Mouse (Mus musculus) MEL (cell line): ENCODE data around the gene Ccdc9b. TPM values are rescaled to one million over a fixed set of nuclear protein-coding genes. Genes with fewer than 3 reads are reported as not detected.

Source experiments
- DNase-seq: peaks from one replicate; pipeline ENCODE4 v3.0.0; 2011; ENCODE audit warnings: low read depth, low spot score
- H3K27ac ChIP-seq: 2 replicates; pipeline ENCODE4 v1.5.1; 2012; ENCODE audit warnings: low read depth, mild to moderate bottlenecking, control low read depth, low read length, moderate library complexity; ENCODE audit not compliant: control insufficient read depth
- H3K27me3 ChIP-seq, 2 experiments: fragments of 150-350 bp in 1 of 2; sonication (generic) in 1 of 2; 2 replicates each; pipeline ENCODE4 v1.6.1; 2012; ENCODE audit warnings: low read length in 2 of 2, mild to moderate bottlenecking in 2 of 2, improper control_type of control experiment in 1 of 2, moderate library complexity in 1 of 2; ENCODE audit not compliant: insufficient read depth in 2 of 2, control insufficient read depth in 1 of 2
- H3K36me3 ChIP-seq, 2 experiments: 2 replicates each; pipeline ENCODE4 v1.6.1; 2012 to 2014; ENCODE audit warnings: low read length in 2 of 2, improper control_type of control experiment in 1 of 2, inconsistent platforms in 1 of 2, mild to moderate bottlenecking in 1 of 2; ENCODE audit not compliant: insufficient read depth in 2 of 2, control insufficient read depth in 1 of 2
- H3K4me1 ChIP-seq, 2 experiments: fragments of 150-350 bp in 1 of 2; sonication (generic) in 1 of 2; 2 replicates each; pipeline ENCODE4 v1.6.1; 2012; ENCODE audit warnings: low read length in 2 of 2, improper control_type of control experiment in 1 of 2, mild to moderate bottlenecking in 1 of 2; ENCODE audit not compliant: insufficient read depth in 2 of 2, control insufficient read depth in 1 of 2
- H3K4me3 ChIP-seq, 2 experiments: fragments of 150-350 bp in 1 of 2; sonication (generic) in 1 of 2; 2 replicates each; pipeline ENCODE4 v1.5.1; 2012; ENCODE audit warnings: low read depth in 2 of 2, low read length in 2 of 2, mild to moderate bottlenecking in 2 of 2, moderate library complexity in 2 of 2, control low read depth in 1 of 2, improper control_type of control experiment in 1 of 2; ENCODE audit not compliant: control insufficient read depth in 1 of 2, insufficient read depth in 1 of 2
- H3K79me2 ChIP-seq: 2 replicates; pipeline ENCODE4 v1.6.1; 2012; ENCODE audit warnings: mild to moderate bottlenecking, low read length, moderate library complexity; ENCODE audit not compliant: control insufficient read depth, poor library complexity, insufficient read depth
- H3K9ac ChIP-seq: 2 replicates; pipeline ENCODE4 v1.6.1; 2012; ENCODE audit warnings: low read depth, mild to moderate bottlenecking, control low read depth, low read length, moderate library complexity; ENCODE audit not compliant: control insufficient read depth, poor library complexity, severe bottlenecking
- H3K9me3 ChIP-seq: fragments of 150-350 bp; sonication (generic); replicated peaks from 2 replicates; pipeline ENCODE4 v1.6.1; 2012; ENCODE audit warnings: mild to moderate bottlenecking, low read length, improper control_type of control experiment, moderate library complexity; ENCODE audit not compliant: insufficient read depth
- BHLHE40 ChIP-seq: IDR thresholded peaks from 2 replicates; pipeline ENCODE4 v1.6.1; 2012; ENCODE audit warnings: low read depth, mild to moderate bottlenecking, inconsistent platforms, low read length, improper control_type of control experiment, borderline replicate concordance
- CHD1 ChIP-seq: IDR thresholded peaks from 2 replicates; pipeline ENCODE4 v1.6.1; 2012; ENCODE audit warnings: low read depth, mild to moderate bottlenecking, inconsistent platforms, low read length, improper control_type of control experiment
- CTCF ChIP-seq, 3 experiments: IDR thresholded peaks in 2 of 3; conservative IDR thresholded peaks in 1 of 3; 2 replicates each; pipeline ENCODE4 v1.5.1; 2011 to 2012; ENCODE audit warnings: low read length in 3 of 3, low read depth in 2 of 3, mild to moderate bottlenecking in 2 of 3, improper control_type of control experiment in 1 of 3, inconsistent platforms in 1 of 3, mixed read lengths in 1 of 3, moderate library complexity in 1 of 3; ENCODE audit not compliant: control insufficient read depth in 1 of 3, insufficient read depth in 1 of 3, poor library complexity in 1 of 3, severe bottlenecking in 1 of 3
- E2F4 ChIP-seq: IDR thresholded peaks from 2 replicates; pipeline ENCODE4 v1.6.1; 2011; ENCODE audit warnings: low read depth, low read length, improper control_type of control experiment, borderline replicate concordance
- EP300 ChIP-seq, 2 experiments: IDR thresholded peaks; 2 replicates each; pipeline ENCODE4 v1.6.1; 2011; ENCODE audit warnings: improper control_type of control experiment in 2 of 2, low read length in 2 of 2, low read depth in 1 of 2, mild to moderate bottlenecking in 1 of 2
- ETS1 ChIP-seq: IDR thresholded peaks from 2 replicates; pipeline ENCODE4 v1.6.1; 2012; ENCODE audit warnings: low read depth, mild to moderate bottlenecking, inconsistent platforms, low read length, improper control_type of control experiment, moderate library complexity
- GABPA ChIP-seq: IDR thresholded peaks from 2 replicates; pipeline ENCODE4 v1.6.1; 2012; ENCODE audit warnings: low read depth, mild to moderate bottlenecking, inconsistent platforms, low read length, improper control_type of control experiment, moderate library complexity
- HCFC1 ChIP-seq: IDR thresholded peaks from 2 replicates; pipeline ENCODE4 v1.6.1; 2012; ENCODE audit warnings: low read depth, mild to moderate bottlenecking, inconsistent platforms, low read length, improper control_type of control experiment, moderate library complexity
- KAT2A ChIP-seq: conservative IDR thresholded peaks from 2 replicates; pipeline ENCODE4 v1.6.1; 2012; ENCODE audit warnings: low read depth, low read length, improper control_type of control experiment, inconsistent platforms
- MAFK ChIP-seq: IDR thresholded peaks from 2 replicates; pipeline ENCODE4 v1.6.1; 2011; ENCODE audit warnings: low read depth, mild to moderate bottlenecking, low read length, improper control_type of control experiment, borderline replicate concordance
- MAX ChIP-seq: IDR thresholded peaks from 2 replicates; pipeline ENCODE4 v1.6.1; 2011; ENCODE audit warnings: low read length, improper control_type of control experiment
- MXI1 ChIP-seq: IDR thresholded peaks from 2 replicates; pipeline ENCODE4 v1.6.1; 2011; ENCODE audit warnings: mild to moderate bottlenecking, low read depth, low read length, improper control_type of control experiment
- MYB ChIP-seq: IDR thresholded peaks from 2 replicates; pipeline ENCODE4 v1.6.1; 2011; ENCODE audit warnings: mild to moderate bottlenecking, low read depth, low read length, improper control_type of control experiment
- NELFE ChIP-seq: IDR thresholded peaks from 2 replicates; pipeline ENCODE4 v1.6.1; 2011; ENCODE audit warnings: low read depth, low read length, improper control_type of control experiment
- NRF1 ChIP-seq: IDR thresholded peaks from 2 replicates; pipeline ENCODE4 v1.6.1; 2014; ENCODE audit warnings: low read depth, mild to moderate bottlenecking, inconsistent platforms, low read length, improper control_type of control experiment, moderate library complexity; ENCODE audit not compliant: poor library complexity, insufficient read depth, severe bottlenecking
- POLR2A ChIP-seq, 2 experiments: IDR thresholded peaks; 2 replicates each; pipeline ENCODE4 v1.6.1; 2011 to 2012; ENCODE audit warnings: low read length in 2 of 2, mild to moderate bottlenecking in 2 of 2, control low read depth in 1 of 2, improper control_type of control experiment in 1 of 2, low read depth in 1 of 2, moderate library complexity in 1 of 2; ENCODE audit not compliant: control insufficient read depth in 1 of 2, insufficient read depth in 1 of 2, poor library complexity in 1 of 2
- POLR2AphosphoS2 ChIP-seq: IDR thresholded peaks from 2 replicates; pipeline ENCODE4 v1.6.1; 2011; ENCODE audit warnings: low read length, improper control_type of control experiment
- POLR2AphosphoS5 ChIP-seq: IDR thresholded peaks from 2 replicates; pipeline ENCODE4 v1.6.1; 2012; ENCODE audit warnings: low read depth, borderline replicate concordance, mild to moderate bottlenecking, inconsistent platforms, low read length, moderate library complexity, mixed read lengths
- RAD21 ChIP-seq: IDR thresholded peaks from 2 replicates; pipeline ENCODE4 v1.6.1; 2011; ENCODE audit warnings: mild to moderate bottlenecking, low read depth, low read length, improper control_type of control experiment
- SIN3A ChIP-seq: IDR thresholded peaks from 2 replicates; pipeline ENCODE4 v1.6.1; 2012; ENCODE audit warnings: low read length, improper control_type of control experiment, inconsistent platforms
- SMC3 ChIP-seq: IDR thresholded peaks from 2 replicates; pipeline ENCODE4 v1.6.1; 2011; ENCODE audit warnings: low read depth, low read length, improper control_type of control experiment
- TAL1 ChIP-seq: IDR thresholded peaks from 2 replicates; pipeline ENCODE4 v1.6.1; 2012; ENCODE audit warnings: mild to moderate bottlenecking, inconsistent platforms, low read length, moderate library complexity, mixed read lengths
- TBP ChIP-seq: IDR thresholded peaks from 2 replicates; pipeline ENCODE4 v1.8.0; 2011; ENCODE audit warnings: low read depth, low read length, improper control_type of control experiment
- TCF12 ChIP-seq: IDR thresholded peaks from 2 replicates; pipeline ENCODE4 v1.6.1; 2014; ENCODE audit warnings: low read depth, mild to moderate bottlenecking, inconsistent platforms, low read length, improper control_type of control experiment, moderate library complexity
- USF1 ChIP-seq: IDR thresholded peaks from 2 replicates; pipeline ENCODE4 v1.6.1; 2014; ENCODE audit warnings: low read depth, mild to moderate bottlenecking, inconsistent platforms, low read length, improper control_type of control experiment, moderate library complexity
- USF2 ChIP-seq, 2 experiments: IDR thresholded peaks; 2 replicates each; pipeline ENCODE4 v1.6.1; 2011 to 2012; ENCODE audit warnings: improper control_type of control experiment in 2 of 2, low read length in 2 of 2, borderline replicate concordance in 1 of 2, inconsistent platforms in 1 of 2, low read depth in 1 of 2, mild to moderate bottlenecking in 1 of 2; ENCODE audit not compliant: insufficient read depth in 1 of 2
- ZMIZ1 ChIP-seq: IDR thresholded peaks from 2 replicates; pipeline ENCODE4 v1.6.1; 2012; ENCODE audit warnings: low read depth, mild to moderate bottlenecking, inconsistent platforms, low read length, improper control_type of control experiment, moderate library complexity
- polyA plus RNA-seq, 2 experiments: library from polyadenylated mRNA; stranded (reverse) in 1 of 2; unstranded in 1 of 2; fragments of >175 nt in 1 of 2; fragments of >200 nt in 1 of 2; gene quantifications; 2 replicates each; pipeline versions ENCODE4 v1.2.1 to v1.2.4; 2012; ENCODE audit warnings: low replicate concordance in 2 of 2, low read depth in 1 of 2; ENCODE audit not compliant: insufficient read length in 2 of 2, insufficient read depth in 1 of 2, missing spikeins in 1 of 2
- total RNA-seq: library from RNA; depleted of rRNA; stranded (reverse); fragments of 300-350 nt; gene quantifications from 2 replicates; pipeline ENCODE4 v1.2.3, GENCODE M21; 2012

Gene Ccdc9b
- total and polyA plus RNA-seq, 3 experiments = 1.7 to 2.4 TPM; not detected in 1

DNA sequence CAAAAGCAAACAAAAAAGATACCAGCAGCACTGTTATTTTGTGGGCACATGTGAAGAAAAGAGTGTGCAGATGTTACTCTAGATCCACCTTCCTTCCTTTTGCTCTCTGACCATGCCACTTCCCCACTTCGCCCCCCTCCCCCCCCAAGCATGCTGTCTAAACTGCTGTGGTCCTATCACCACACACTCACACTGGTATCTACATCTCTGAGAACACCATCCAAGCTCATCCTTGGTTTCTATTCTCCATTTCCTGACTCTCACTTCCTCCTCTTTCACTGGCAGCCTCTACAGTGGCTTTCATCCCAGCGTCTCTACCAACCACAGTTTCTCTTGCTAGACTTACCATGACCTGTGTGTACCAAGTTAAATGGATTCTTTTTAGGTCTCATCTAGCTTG, 42.0 kb upstream of the Ccdc9b start (continued):
- TF ChIP-seq MYB (no peak), TAL1 (no peak), CHD1 (peak; percentile 82; the same call in 1 of the 2 replicates), HCFC1 (peak; percentile 31; the same call in 1 of the 2 replicates), SMC3 (no peak), RAD21 (no peak), SIN3A (no peak; the same call in 1 of the 2 replicates), E2F4 (no peak), MXI1 (peak; percentile 21; the same call in 1 of the 2 replicates), USF2 (IDR thresholded peaks at IDR 0.05; ENCODE audit: borderline replicate concordance in 1 of 2, insufficient read depth in 1 of 2, low read depth in 1 of 2, low read length in 2 of 2) (no peak), MAX (peak; percentile 75; the same call in 1 of the 2 replicates)

DNA sequence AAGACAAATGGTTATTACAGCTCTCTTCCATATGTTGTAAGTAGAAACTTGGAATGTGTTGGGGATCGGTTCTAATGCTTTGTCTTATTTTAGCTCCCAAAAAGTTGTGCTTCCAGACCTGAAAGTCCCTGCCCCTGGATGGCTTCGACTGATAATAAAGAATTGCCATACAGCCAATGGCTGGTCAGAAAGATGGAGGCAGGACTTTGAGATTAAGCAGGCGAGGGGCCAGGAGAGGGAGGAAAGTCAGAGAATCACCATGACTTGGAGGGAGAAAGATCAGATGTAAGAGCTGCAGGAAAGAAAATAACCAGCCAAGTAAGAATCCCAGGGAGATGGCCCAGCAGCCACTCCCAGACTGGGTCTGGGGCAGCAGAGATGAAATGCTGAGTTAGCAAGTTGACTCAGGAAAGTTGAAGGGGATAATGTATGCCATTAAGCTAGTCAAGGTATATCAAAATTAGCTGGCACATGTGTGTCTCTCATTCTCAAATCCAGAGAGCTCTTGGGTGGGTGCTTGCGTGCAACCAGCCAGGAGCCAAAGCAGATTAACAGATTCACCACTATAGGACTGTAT, 40.2 kb upstream of the Ccdc9b start:
- Histone ChIP-seq H3K4me1 (peaks cover 14 to 36% of the 10 kb centered on the region in 2 experiments), H3K27ac (0 out of 2 replicates have a peak overlapping the region, but pooled peaks have one; percentile 17), H3K4me3 (no peak overlapping the region)

DNA sequence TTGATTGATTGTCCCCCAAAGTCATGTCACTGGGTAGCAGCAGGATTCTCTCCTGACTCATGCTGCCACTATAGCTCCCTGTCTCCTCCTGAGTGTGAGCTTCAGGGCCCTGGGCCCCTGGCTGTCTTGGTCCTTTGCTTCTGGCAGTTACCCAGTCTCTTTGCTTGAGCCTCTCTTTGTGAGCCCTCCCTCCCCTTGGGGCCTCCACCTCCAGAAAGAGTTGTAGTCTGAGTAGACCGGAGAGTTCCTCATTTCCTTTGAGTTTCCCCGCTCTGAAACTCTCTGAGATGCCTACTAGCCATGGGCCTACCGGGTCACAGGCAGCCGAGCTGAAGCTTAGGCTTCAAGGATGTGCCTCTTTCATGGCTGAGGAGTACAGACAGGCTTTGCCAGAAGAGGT, 31.2 kb upstream of the Ccdc9b start:
- H3K27me3 ChIP-seq = no peaks in the 10 kb centered on the region
- H3K4me3 ChIP-seq = no peak overlapping the region
- H3K4me1 ChIP-seq = peaks cover 0 to 15% of the 10 kb centered on the region in 2 experiments; a peak in 2 of 4 replicates
- H3K27ac ChIP-seq = no peak overlapping the region
- H3K79me2 ChIP-seq = no peaks in the 10 kb centered on the region
- TF ChIP-seq SMC3 (no peak), NELFE (no peak), BHLHE40 (no peak), POLR2AphosphoS5 (no peak), USF1 (no peak), MAX (no peak), CHD1 (no peak), POLR2A (IDR thresholded peaks at IDR 0.05; ENCODE audit: control insufficient read depth in 1 of 2, insufficient read depth in 1 of 2, low read depth in 1 of 2, low read length in 2 of 2, poor library complexity in 1 of 2) (no peak), ZMIZ1 (no peak), TBP (no peak), GABPA (no peak), MAFK (no peak), POLR2AphosphoS2 (no peak), MXI1 (no peak), TCF12 (no peak), ETS1 (no peak), SIN3A (no peak), KAT2A (no peak), CTCF (IDR thresholded peaks at IDR 0.05 in 2 of 3, conservative IDR thresholded peaks at IDR 0.05 in 1 of 3; ENCODE audit: control insufficient read depth in 1 of 3, insufficient read depth in 1 of 3, low read depth in 2 of 3, low read length in 3 of 3, poor library complexity in 1 of 3, severe bottlenecking in 1 of 3) (no peak)
- H3K36me3 ChIP-seq = peaks cover 0 to 2% of the 10 kb centered on the region in 2 experiments; a peak in 1 of 4 replicates
- H3K9me3 ChIP-seq = no peaks in the 10 kb centered on the region
- H3K9ac ChIP-seq = no peak overlapping the region
- DNase-seq = peak; percentile 51

More for the DNA sequence above, 40.2 kb upstream of the Ccdc9b start:
- Histone ChIP-seq H3K36me3 (peaks cover 0 to 38% of the 10 kb centered on the region in 2 experiments; a peak in 2 of 4 replicates), H3K9ac (no peak overlapping the region)
- TF ChIP-seq POLR2AphosphoS2 (no peak), POLR2A (IDR thresholded peaks at IDR 0.05; ENCODE audit: control insufficient read depth in 1 of 2, insufficient read depth in 1 of 2, low read depth in 1 of 2, low read length in 2 of 2, poor library complexity in 1 of 2) (peak in 1 of 2 experiments; percentile 30; a peak in 1 of 4 replicates), NRF1 (no peak), EP300 (IDR thresholded peaks at IDR 0.05; ENCODE audit: low read depth in 1 of 2, low read length in 2 of 2) (peak in 1 of 2 experiments; percentile 29; a peak in 1 of 4 replicates), MAFK (peak; percentile 76; the same call in 1 of the 2 replicates)
- TF ChIP-seq, all 39 proteins: peak for 3
- H3K9me3 ChIP-seq = no peaks in the 10 kb centered on the region
- DNase-seq = peak; percentile 49
- no peaks in the 10 kb centered on the region for H3K27me3 ChIP-seq
- no peaks in the 10 kb centered on the region for H3K79me2 ChIP-seq
